Mouse (Mus musculus): ENCODE results near the gene Prpsap1. TPM values are rescaled to one million over a fixed set of nuclear protein-coding genes. Genes with fewer than 3 reads are reported as not detected.

Gene Prpsap1
- polyA plus RNA-seq, 1 experiment from 2014 or later, result 174 TPM

GRCm38 (mm10) chr11:116447822-116448221 lies 46.2 kb downstream of the Prpsap1 start:
- Histone ChIP-seq H3K4me1 (ENCODE audit: control insufficient read depth, insufficient read depth, low read length) (no peaks in the 10 kb centered on the region), H3K4me3 (replicated peaks; ENCODE audit: low read depth, low read length) (no peak overlapping the region), H3K27ac (replicated peaks; ENCODE audit: low read depth, low read length) (no peak overlapping the region), H3K27me3 (ENCODE audit: control insufficient read depth, insufficient read depth, low read length) (peaks cover 8% of the 10 kb centered on the region; the same call in 1 of the 2 replicates), H3K36me3 (ENCODE audit: control insufficient read depth, insufficient read depth, low read length) (no peaks in the 10 kb centered on the region), H3K4me2 (ENCODE audit: low read length) (no peak overlapping the region), H3K9me3 (ENCODE audit: control insufficient read depth, low read length) (peaks cover 6% of the 10 kb centered on the region), H3K9ac (replicated peaks; ENCODE audit: low read length) (no peak overlapping the region)
- ATAC-seq (ENCODE audit: low FRiP score, low TSS enrichment), result no peak
- WGBS, result 73% methylated on average over 5 of the region's 5 CpGs
- DNase-seq, result no peak

- DNase-seq, result no peak
- no peak overlapping the region for H3K4me2 ChIP-seq (ENCODE audit: low read length)
These were observed 47.6 kb downstream of the Prpsap1 start for GRCm38 (mm10) chr11:116446308-116446887.

GRCm38 (mm10) chr11:116445596-116446307 lies 48.2 kb downstream of the Prpsap1 start:
- H3K27me3 ChIP-seq (ENCODE audit: control insufficient read depth, insufficient read depth, low read length), result peaks cover 8% of the 10 kb centered on the region; the same call in 1 of the 2 replicates
- H3K4me2 ChIP-seq (ENCODE audit: low read length), result no peak overlapping the region; the same call in 1 of the 2 replicates
- H3K27ac ChIP-seq (replicated peaks; ENCODE audit: low read depth, low read length), result no peak overlapping the region
- H3K9me3 ChIP-seq (ENCODE audit: control insufficient read depth, low read length), result peaks cover 3% of the 10 kb centered on the region
- no peaks in the 10 kb centered on the region for H3K36me3 ChIP-seq (ENCODE audit: control insufficient read depth, insufficient read depth, low read length)
- no peak overlapping the region for H3K9ac ChIP-seq (replicated peaks; ENCODE audit: low read length)
- DNase-seq (peak; percentile 95), ATAC-seq (ENCODE audit: low FRiP score, low TSS enrichment) (peak; percentile 17; the same call in 1 of the 2 replicates)
- no peaks in the 10 kb centered on the region for H3K4me1 ChIP-seq (ENCODE audit: control insufficient read depth, insufficient read depth, low read length)
- 30% methylated on average over 16 of the region's 16 CpGs for WGBS
- H3K4me3 ChIP-seq (replicated peaks; ENCODE audit: low read depth, low read length), result no peak overlapping the region

More at GRCm38 (mm10) chr11:116446308-116446887, 47.6 kb downstream of the Prpsap1 start:
- Histone ChIP-seq H3K9me3 (ENCODE audit: control insufficient read depth, low read length) (peaks cover 6% of the 10 kb centered on the region), H3K27ac (replicated peaks; ENCODE audit: low read depth, low read length) (no peak overlapping the region), H3K4me1 (ENCODE audit: control insufficient read depth, insufficient read depth, low read length) (no peaks in the 10 kb centered on the region), H3K36me3 (ENCODE audit: control insufficient read depth, insufficient read depth, low read length) (no peaks in the 10 kb centered on the region), H3K9ac (replicated peaks; ENCODE audit: low read length) (no peak overlapping the region; the same call in 1 of the 2 replicates), H3K4me3 (replicated peaks; ENCODE audit: low read depth, low read length) (no peak overlapping the region), H3K27me3 (ENCODE audit: control insufficient read depth, insufficient read depth, low read length) (peaks cover 8% of the 10 kb centered on the region; the same call in 1 of the 2 replicates)
- 15% methylated on average over 19 of the region's 19 CpGs for WGBS
- ATAC-seq (ENCODE audit: low FRiP score, low TSS enrichment), result no peak

- peaks cover 8% of the 10 kb centered on the region; the same call in 1 of the 2 replicates for H3K27me3 ChIP-seq (ENCODE audit: control insufficient read depth, insufficient read depth, low read length)
- H3K36me3 ChIP-seq (ENCODE audit: control insufficient read depth, insufficient read depth, low read length), result peaks cover 8% of the 10 kb centered on the region
- H3K4me3 ChIP-seq (replicated peaks; ENCODE audit: low read depth, low read length), result no peak overlapping the region
- 87% methylated on average over 6 of the region's 6 CpGs for WGBS
- H3K9me3 ChIP-seq (ENCODE audit: control insufficient read depth, low read length), result no peaks in the 10 kb centered on the region
- no peak for ATAC-seq (ENCODE audit: low FRiP score, low TSS enrichment)
- no peak overlapping the region for H3K4me2 ChIP-seq (ENCODE audit: low read length)
- no peak overlapping the region for H3K27ac ChIP-seq (replicated peaks; ENCODE audit: low read depth, low read length)
- no peak overlapping the region for H3K9ac ChIP-seq (replicated peaks; ENCODE audit: low read length)
- no peaks in the 10 kb centered on the region for H3K4me1 ChIP-seq (ENCODE audit: control insufficient read depth, insufficient read depth, low read length)
- no peak for DNase-seq
These were observed 50.1 kb downstream of the Prpsap1 start for GRCm38 (mm10) chr11:116443935-116444334.

GRCm38 (mm10) chr11:116443311-116443710 lies 50.7 kb downstream of the Prpsap1 start:
- Histone ChIP-seq H3K27me3 (ENCODE audit: control insufficient read depth, insufficient read depth, low read length) (peaks cover 8% of the 10 kb centered on the region; the same call in 1 of the 2 replicates), H3K9me3 (ENCODE audit: control insufficient read depth, low read length) (no peaks in the 10 kb centered on the region), H3K36me3 (ENCODE audit: control insufficient read depth, insufficient read depth, low read length) (peaks cover 10% of the 10 kb centered on the region), H3K9ac (replicated peaks; ENCODE audit: low read length) (no peak overlapping the region), H3K27ac (replicated peaks; ENCODE audit: low read depth, low read length) (no peak overlapping the region), H3K4me1 (ENCODE audit: control insufficient read depth, insufficient read depth, low read length) (no peaks in the 10 kb centered on the region), H3K4me3 (replicated peaks; ENCODE audit: low read depth, low read length) (no peak overlapping the region), H3K4me2 (ENCODE audit: low read length) (no peak overlapping the region)
- DNase-seq (no peak), ATAC-seq (ENCODE audit: low FRiP score, low TSS enrichment) (no peak)
- WGBS, result 90% methylated on average over 6 of the region's 6 CpGs

- Histone ChIP-seq H3K9me3 (ENCODE audit: control insufficient read depth, low read length) (no peaks in the 10 kb centered on the region), H3K4me1 (ENCODE audit: control insufficient read depth, insufficient read depth, low read length) (no peaks in the 10 kb centered on the region), H3K9ac (replicated peaks; ENCODE audit: low read length) (no peak overlapping the region), H3K27ac (replicated peaks; ENCODE audit: low read depth, low read length) (no peak overlapping the region), H3K27me3 (ENCODE audit: control insufficient read depth, insufficient read depth, low read length) (peaks cover 8% of the 10 kb centered on the region; the same call in 1 of the 2 replicates), H3K36me3 (ENCODE audit: control insufficient read depth, insufficient read depth, low read length) (peaks cover 10% of the 10 kb centered on the region), H3K4me2 (ENCODE audit: low read length) (no peak overlapping the region), H3K4me3 (replicated peaks; ENCODE audit: low read depth, low read length) (no peak overlapping the region)
- ATAC-seq (ENCODE audit: low FRiP score, low TSS enrichment), result no peak
- DNase-seq, result no peak
- 83% methylated on average over 6 of the region's 6 CpGs for WGBS
These were observed 51.2 kb downstream of the Prpsap1 start for GRCm38 (mm10) chr11:116442867-116443177.

GRCm38 (mm10) chr11:116442129-116442866 lies 51.7 kb downstream of the Prpsap1 start:
- DNase-seq, result no peak
- WGBS, result 74% methylated on average over 15 of the region's 15 CpGs
- no peaks in the 10 kb centered on the region; the same call in 1 of the 2 replicates for H3K4me1 ChIP-seq (ENCODE audit: control insufficient read depth, insufficient read depth, low read length)
- no peak overlapping the region for H3K4me3 ChIP-seq (replicated peaks; ENCODE audit: low read depth, low read length)
- H3K9ac ChIP-seq (replicated peaks; ENCODE audit: low read length), result no peak overlapping the region
- peaks cover 15% of the 10 kb centered on the region for H3K36me3 ChIP-seq (ENCODE audit: control insufficient read depth, insufficient read depth, low read length)
- H3K9me3 ChIP-seq (ENCODE audit: control insufficient read depth, low read length), result no peaks in the 10 kb centered on the region
- H3K4me2 ChIP-seq (ENCODE audit: low read length), result no peak overlapping the region
- no peak overlapping the region for H3K27ac ChIP-seq (replicated peaks; ENCODE audit: low read depth, low read length)
- ATAC-seq (ENCODE audit: low FRiP score, low TSS enrichment), result no peak
- H3K27me3 ChIP-seq (ENCODE audit: control insufficient read depth, insufficient read depth, low read length), result peaks cover 8% of the 10 kb centered on the region; the same call in 1 of the 2 replicates

GRCm38 (mm10) chr11:116440408-116441068 lies 53.5 kb downstream of the Prpsap1 start:
- Histone ChIP-seq H3K4me2 (ENCODE audit: low read length) (no peak overlapping the region), H3K27ac (replicated peaks; ENCODE audit: low read depth, low read length) (no peak overlapping the region)
- no peak for DNase-seq

More at GRCm38 (mm10) chr11:116440408-116441068, 53.5 kb downstream of the Prpsap1 start:
- Histone ChIP-seq H3K4me3 (replicated peaks; ENCODE audit: low read depth, low read length) (no peak overlapping the region), H3K36me3 (ENCODE audit: control insufficient read depth, insufficient read depth, low read length) (peaks cover 28% of the 10 kb centered on the region), H3K9me3 (ENCODE audit: control insufficient read depth, low read length) (no peaks in the 10 kb centered on the region), H3K9ac (replicated peaks; ENCODE audit: low read length) (no peak overlapping the region), H3K27me3 (ENCODE audit: control insufficient read depth, insufficient read depth, low read length) (no peaks in the 10 kb centered on the region), H3K4me1 (ENCODE audit: control insufficient read depth, insufficient read depth, low read length) (peaks cover 16% of the 10 kb centered on the region)
- 85% methylated on average over 7 of the region's 7 CpGs for WGBS
- ATAC-seq (ENCODE audit: low FRiP score, low TSS enrichment), result no peak
